Mouse (Mus musculus): Measurements from ENCODE around the gene Mettl21e. TPM values are rescaled to one million over a fixed set of nuclear protein-coding genes. Genes with fewer than 3 reads are reported as not detected.
A peak's percentile ranks its signal among the peaks of the same experiment; 100 is the strongest.
"Not testable (repeated sequence)": the region's sequence is repeated elsewhere in the genome, so short reads cannot be mapped to it uniquely, and the experiment has no call there.

Gene Mettl21e
- not detected in 2 replicates for polyA plus RNA-seq (2014; fragmentation: Nextera tagmentation; extraction: Ambion mirVana)

DNA sequence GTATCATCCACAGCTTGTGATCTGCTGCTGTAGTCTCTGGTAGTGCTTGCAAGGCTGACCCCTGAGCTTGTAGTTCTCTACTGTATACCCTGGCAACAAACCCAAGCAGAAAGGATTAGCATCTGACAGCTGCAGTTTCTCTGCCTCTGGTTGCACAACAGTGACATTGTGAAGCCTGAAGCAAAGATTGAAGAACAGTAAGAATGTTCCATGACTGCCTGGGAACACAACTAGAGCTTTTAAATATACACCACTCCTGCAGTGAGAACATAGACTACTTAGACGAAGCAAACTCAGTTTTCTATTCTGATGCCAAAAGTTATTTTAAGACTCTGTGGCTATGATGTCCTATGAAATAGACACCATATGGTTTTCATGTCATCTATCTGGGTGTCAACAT, at the start of gene Mettl21e:
Mettl21e (minus strand) TSS at position 86 of the 400 bp plus-strand sequence.
- DNase-seq (ENCODE audit: low spot score) = no peak
- no peak within 1 kb of the TSS for H3K9ac ChIP-seq (ENCODE audit: low read length)
- no peaks in the 10 kb centered on the region for H3K36me3 ChIP-seq (ENCODE audit: control insufficient read depth, insufficient read depth, low read length)
- H3K27me3 ChIP-seq (ENCODE audit: control insufficient read depth, insufficient read depth, low read length) = no peaks in the 10 kb centered on the region
- no peaks in the 10 kb centered on the region for H3K4me1 ChIP-seq (replicated peaks; ENCODE audit: control insufficient read depth, insufficient read depth, low read length)
- no peak within 1 kb of the TSS for H3K4me3 ChIP-seq (ENCODE audit: low read depth, low read length)
- WGBS = 86% methylated on average over 1 of the region's 1 CpGs
- H3K9me3 ChIP-seq (ENCODE audit: control insufficient read depth, low read length) = no peaks in the 10 kb centered on the region
- H3K27ac ChIP-seq (ENCODE audit: low read depth, low read length) = no peak within 1 kb of the TSS
- H3K4me2 ChIP-seq (ENCODE audit: low read depth, low read length, severe bottlenecking) = no peak within 1 kb of the TSS
- no peak for ATAC-seq (replicated peaks; ENCODE audit: low FRiP score)

DNA sequence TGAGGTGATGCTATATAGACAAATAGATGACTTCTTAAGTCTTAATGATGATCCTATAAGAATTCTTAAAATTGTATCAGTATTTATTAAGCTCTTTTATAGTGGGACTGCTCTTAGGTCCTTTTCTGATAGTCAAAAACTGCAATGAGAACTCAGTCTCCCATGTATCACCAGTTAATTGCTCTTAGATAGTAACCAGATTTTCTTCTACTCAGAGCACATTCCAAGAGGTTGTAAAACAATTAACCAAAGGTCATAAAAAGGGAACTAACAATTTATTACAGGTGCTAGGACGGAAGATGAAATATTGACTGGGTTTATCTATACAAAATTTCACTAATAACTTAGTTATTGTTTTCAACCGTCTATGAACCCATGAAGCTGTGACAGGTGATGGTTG, 21.7 kb upstream of the Mettl21e start:
- ATAC-seq (replicated peaks; ENCODE audit: low FRiP score); H3K4me1 ChIP-seq (replicated peaks; ENCODE audit: control insufficient read depth, insufficient read depth, low read length); H3K9me3 ChIP-seq (ENCODE audit: control insufficient read depth, low read length); H3K36me3 ChIP-seq (ENCODE audit: control insufficient read depth, insufficient read depth, low read length); H3K4me3 ChIP-seq (ENCODE audit: low read depth, low read length); H3K9ac ChIP-seq (ENCODE audit: low read length); H3K27me3 ChIP-seq (ENCODE audit: control insufficient read depth, insufficient read depth, low read length); H3K27ac ChIP-seq (ENCODE audit: low read depth, low read length); H3K4me2 ChIP-seq (ENCODE audit: low read depth, low read length, severe bottlenecking); DNase-seq (ENCODE audit: low spot score): not testable (repeated sequence)
- 89% methylated on average over 2 of the region's 2 CpGs for WGBS

DNA sequence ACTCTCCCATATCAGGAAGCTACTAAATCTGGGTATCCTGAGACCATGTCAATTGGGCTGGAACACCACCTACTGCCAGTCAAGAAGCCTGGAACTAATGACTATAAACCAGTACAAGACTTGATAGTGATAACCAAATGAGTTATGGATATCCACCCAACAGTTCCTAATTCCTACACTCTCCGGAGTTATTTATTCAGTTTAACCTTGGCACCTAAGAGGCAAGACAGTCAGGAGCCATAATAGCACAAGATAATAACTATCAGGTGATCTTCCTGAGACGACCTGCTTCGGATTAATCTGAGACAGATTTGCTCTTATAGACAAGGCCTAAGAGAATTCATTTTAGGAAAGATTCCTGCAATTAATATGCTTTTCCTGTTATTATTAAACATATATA, 21.2 kb upstream of the Mettl21e start:
- whole genome bisulfite sequencing = 85% methylated on average over 3 of the region's 3 CpGs
- H3K27me3 ChIP-seq (ENCODE audit: control insufficient read depth, insufficient read depth, low read length) = no peaks in the 10 kb centered on the region
- ATAC-seq (replicated peaks; ENCODE audit: low FRiP score) (no peak), DNase-seq (ENCODE audit: low spot score) (no peak)
- H3K4me3 ChIP-seq (ENCODE audit: low read depth, low read length) = no peak overlapping the region
- no peak overlapping the region for H3K9ac ChIP-seq (ENCODE audit: low read length)
- H3K36me3 ChIP-seq (ENCODE audit: control insufficient read depth, insufficient read depth, low read length) = no peaks in the 10 kb centered on the region
- H3K9me3 ChIP-seq (ENCODE audit: control insufficient read depth, low read length) = no peaks in the 10 kb centered on the region
- no peaks in the 10 kb centered on the region for H3K4me1 ChIP-seq (replicated peaks; ENCODE audit: control insufficient read depth, insufficient read depth, low read length)
- no peak overlapping the region for H3K4me2 ChIP-seq (ENCODE audit: low read depth, low read length, severe bottlenecking)
- no peak overlapping the region for H3K27ac ChIP-seq (ENCODE audit: low read depth, low read length)

DNA sequence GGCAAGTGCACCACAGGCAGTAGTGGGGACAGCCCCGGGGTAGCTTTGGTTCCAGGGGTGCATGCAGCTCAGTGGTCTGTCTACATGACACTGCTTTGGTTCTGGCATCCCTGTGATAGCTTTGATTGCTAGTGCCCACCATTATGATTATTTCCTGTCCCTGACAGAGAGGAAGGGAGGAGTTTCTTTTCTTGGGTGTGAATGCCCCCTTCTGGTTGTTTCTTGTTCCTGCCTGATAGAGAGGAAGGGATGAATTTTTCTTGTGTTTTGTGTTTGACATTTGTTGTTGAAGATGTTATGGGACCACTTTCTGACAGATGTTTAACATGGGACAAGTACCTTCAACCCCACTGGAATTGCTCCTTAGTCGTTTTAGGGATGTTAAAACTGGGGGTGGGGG, 18.5 kb upstream of the Mettl21e start:
- no peaks in the 10 kb centered on the region for H3K36me3 ChIP-seq (ENCODE audit: control insufficient read depth, insufficient read depth, low read length)
- no peak overlapping the region for H3K4me2 ChIP-seq (ENCODE audit: low read depth, low read length, severe bottlenecking)
- ATAC-seq (replicated peaks; ENCODE audit: low FRiP score) (no peak), DNase-seq (ENCODE audit: low spot score) (no peak)
- 83% methylated on average over 2 of the region's 2 CpGs for WGBS
- H3K4me1 ChIP-seq (replicated peaks; ENCODE audit: control insufficient read depth, insufficient read depth, low read length) = no peaks in the 10 kb centered on the region
- H3K27ac ChIP-seq (ENCODE audit: low read depth, low read length) = no peak overlapping the region
- H3K27me3 ChIP-seq (ENCODE audit: control insufficient read depth, insufficient read depth, low read length) = no peaks in the 10 kb centered on the region
- no peak overlapping the region for H3K9ac ChIP-seq (ENCODE audit: low read length)
- H3K4me3 ChIP-seq (ENCODE audit: low read depth, low read length) = no peak overlapping the region
- H3K9me3 ChIP-seq (ENCODE audit: control insufficient read depth, low read length) = no peaks in the 10 kb centered on the region

DNA sequence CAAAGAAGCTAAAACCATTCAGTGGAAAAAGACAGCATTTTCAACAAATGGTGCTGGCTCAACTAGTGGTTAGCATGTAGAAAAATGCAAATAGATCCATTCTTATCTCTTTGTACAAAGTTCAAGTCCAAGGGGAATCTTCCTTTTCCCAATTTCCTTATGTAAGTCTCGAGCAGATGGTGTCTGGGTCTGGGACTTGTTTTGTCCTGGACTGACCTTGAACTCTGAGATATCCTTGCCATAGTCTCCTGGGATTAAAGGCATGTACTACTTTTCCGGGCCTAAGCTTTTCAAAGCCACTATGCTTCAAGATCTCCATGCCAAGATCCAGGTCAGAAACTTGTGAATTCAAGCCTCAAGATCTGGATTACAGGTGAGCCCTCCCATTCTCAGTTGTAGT, 16.6 kb upstream of the Mettl21e start:
- H3K4me1 ChIP-seq (replicated peaks; ENCODE audit: control insufficient read depth, insufficient read depth, low read length) = no peaks in the 10 kb centered on the region
- ATAC-seq (replicated peaks; ENCODE audit: low FRiP score) (no peak), DNase-seq (ENCODE audit: low spot score) (no peak)
- no peaks in the 10 kb centered on the region for H3K36me3 ChIP-seq (ENCODE audit: control insufficient read depth, insufficient read depth, low read length)
- H3K9ac ChIP-seq (ENCODE audit: low read length) = no peak overlapping the region
- no peaks in the 10 kb centered on the region for H3K27me3 ChIP-seq (ENCODE audit: control insufficient read depth, insufficient read depth, low read length)
- H3K4me3 ChIP-seq (ENCODE audit: low read depth, low read length) = no peak overlapping the region
- no peak overlapping the region for H3K27ac ChIP-seq (ENCODE audit: low read depth, low read length)
- WGBS = 76% methylated on average over 2 of the region's 2 CpGs
- no peak overlapping the region for H3K4me2 ChIP-seq (ENCODE audit: low read depth, low read length, severe bottlenecking)
- H3K9me3 ChIP-seq (ENCODE audit: control insufficient read depth, low read length) = no peaks in the 10 kb centered on the region

DNA sequence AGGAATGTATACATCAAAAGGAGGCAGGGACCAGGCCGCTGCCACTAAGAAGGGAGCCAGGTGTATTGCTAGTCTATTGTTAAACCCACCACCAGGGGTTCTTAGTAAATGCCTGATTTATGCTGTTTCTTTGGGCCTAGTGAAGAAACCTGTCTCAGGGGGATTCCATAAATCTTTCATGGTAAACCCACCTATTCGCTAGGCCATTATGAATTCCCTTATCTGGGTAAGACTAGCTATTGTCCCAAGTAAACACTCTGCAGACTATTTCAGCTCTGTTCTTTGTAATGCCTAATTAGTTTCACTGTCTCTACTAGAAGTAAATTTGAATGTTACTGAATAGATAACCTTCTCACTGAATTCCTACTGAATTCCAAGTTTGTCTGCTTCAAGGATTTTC, 15.8 kb upstream of the Mettl21e start:
- not testable (repeated sequence) for H3K4me3 ChIP-seq (ENCODE audit: low read depth, low read length); H3K9ac ChIP-seq (ENCODE audit: low read length); H3K4me2 ChIP-seq (ENCODE audit: low read depth, low read length, severe bottlenecking); H3K9me3 ChIP-seq (ENCODE audit: control insufficient read depth, low read length); DNase-seq (ENCODE audit: low spot score); H3K27ac ChIP-seq (ENCODE audit: low read depth, low read length); H3K27me3 ChIP-seq (ENCODE audit: control insufficient read depth, insufficient read depth, low read length); H3K36me3 ChIP-seq (ENCODE audit: control insufficient read depth, insufficient read depth, low read length); H3K4me1 ChIP-seq (replicated peaks; ENCODE audit: control insufficient read depth, insufficient read depth, low read length); ATAC-seq (replicated peaks; ENCODE audit: low FRiP score)
- WGBS = 93% methylated on average over 2 of the region's 2 CpGs

DNA sequence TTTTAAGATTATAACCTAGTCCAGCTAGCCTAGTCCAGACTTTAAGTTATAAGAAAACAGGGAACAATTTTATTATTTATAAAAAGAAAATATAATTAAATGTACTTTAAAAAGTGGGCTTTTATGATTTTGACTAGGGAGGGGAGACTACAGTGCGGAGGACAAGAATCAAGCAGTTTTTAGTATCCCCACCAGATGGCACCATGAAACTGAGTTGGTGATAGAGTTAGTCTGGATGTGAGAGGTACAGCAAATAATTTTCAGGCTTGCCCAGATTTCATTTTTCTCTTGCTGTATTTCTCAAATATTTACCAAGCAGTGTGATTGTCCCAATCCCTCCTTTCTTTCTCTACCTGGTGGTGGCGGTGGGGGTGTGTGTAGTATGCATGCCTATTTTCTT, 10.3 kb upstream of the Mettl21e start:
- WGBS = 60% methylated on average over 2 of the region's 2 CpGs
- Histone ChIP-seq H3K4me1 (replicated peaks; ENCODE audit: control insufficient read depth, insufficient read depth, low read length) (no peaks in the 10 kb centered on the region), H3K27me3 (ENCODE audit: control insufficient read depth, insufficient read depth, low read length) (no peaks in the 10 kb centered on the region), H3K36me3 (ENCODE audit: control insufficient read depth, insufficient read depth, low read length) (no peaks in the 10 kb centered on the region), H3K9ac (ENCODE audit: low read length) (no peak overlapping the region), H3K4me3 (ENCODE audit: low read depth, low read length) (no peak overlapping the region), H3K4me2 (ENCODE audit: low read depth, low read length, severe bottlenecking) (no peak overlapping the region), H3K9me3 (ENCODE audit: control insufficient read depth, low read length) (no peaks in the 10 kb centered on the region), H3K27ac (ENCODE audit: low read depth, low read length) (no peak overlapping the region)
- ATAC-seq (replicated peaks; ENCODE audit: low FRiP score) (peak; percentile 75), DNase-seq (ENCODE audit: low spot score) (no peak)

DNA sequence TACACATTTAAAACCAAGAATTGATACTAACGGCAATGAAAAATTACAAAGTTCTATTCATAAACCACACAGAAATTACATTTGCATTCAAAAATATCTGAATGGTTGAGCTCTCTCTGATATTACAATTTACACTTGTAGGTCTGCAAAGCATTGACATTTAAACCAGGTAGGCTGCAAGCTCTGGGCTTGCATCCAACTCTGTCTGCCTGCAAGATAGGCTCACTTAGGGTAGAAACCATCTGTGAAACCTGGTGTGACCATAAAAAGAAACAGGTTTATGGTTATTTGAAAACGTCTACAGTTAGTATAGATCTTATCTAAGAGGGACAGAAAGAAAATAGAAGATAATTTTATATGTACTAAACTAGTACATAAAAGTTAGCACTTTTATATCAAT, 1.6 kb downstream of the Mettl21e start:
- Histone ChIP-seq H3K9me3 (ENCODE audit: control insufficient read depth, low read length) (no peaks in the 10 kb centered on the region), H3K36me3 (ENCODE audit: control insufficient read depth, insufficient read depth, low read length) (no peaks in the 10 kb centered on the region), H3K4me3 (ENCODE audit: low read depth, low read length) (no peak overlapping the region), H3K27ac (ENCODE audit: low read depth, low read length) (no peak overlapping the region), H3K27me3 (ENCODE audit: control insufficient read depth, insufficient read depth, low read length) (no peaks in the 10 kb centered on the region), H3K9ac (ENCODE audit: low read length) (no peak overlapping the region), H3K4me2 (ENCODE audit: low read depth, low read length, severe bottlenecking) (no peak overlapping the region), H3K4me1 (replicated peaks; ENCODE audit: control insufficient read depth, insufficient read depth, low read length) (no peaks in the 10 kb centered on the region)
- DNase-seq (ENCODE audit: low spot score) = no peak
- ATAC-seq (replicated peaks; ENCODE audit: low FRiP score) = no peak
- 87% methylated on average over 2 of the region's 2 CpGs for WGBS

DNA sequence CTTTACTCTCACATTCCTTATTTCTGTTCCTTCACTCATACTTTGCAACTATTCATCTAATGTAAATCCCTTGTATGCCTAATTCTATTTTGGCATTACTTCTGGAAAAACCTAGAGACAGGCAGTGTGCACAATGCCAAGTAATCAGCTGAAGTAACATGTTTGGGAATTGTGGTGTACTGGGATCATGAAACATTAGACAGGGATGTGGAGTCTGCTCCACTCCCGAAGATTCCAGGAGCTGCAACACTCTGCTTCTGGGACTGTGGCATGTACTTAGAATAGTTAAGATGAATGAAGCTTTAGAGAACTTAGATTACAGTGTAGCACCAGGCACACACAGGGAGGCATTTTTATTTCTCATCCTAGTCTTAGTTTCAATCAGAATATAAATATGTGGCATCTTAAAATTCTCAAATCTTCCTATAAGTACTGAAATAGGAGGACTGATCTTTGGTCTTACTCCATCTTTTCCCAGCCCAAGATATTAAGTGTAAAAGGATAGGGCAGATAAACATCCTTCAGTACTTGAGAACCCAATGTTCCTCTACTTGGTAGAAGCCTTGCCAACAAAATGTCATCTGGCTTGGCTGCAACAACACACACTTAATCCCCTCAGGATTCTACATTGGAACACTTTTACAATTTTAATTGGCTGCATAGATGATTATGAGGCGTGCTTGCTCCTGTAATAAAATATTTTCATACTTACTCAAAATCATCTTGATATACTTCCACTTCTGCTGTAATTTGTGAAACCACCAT, 2.2 kb downstream of the Mettl21e start:
- no peaks in the 10 kb centered on the region for H3K36me3 ChIP-seq (ENCODE audit: control insufficient read depth, insufficient read depth, low read length)
- no peak overlapping the region for H3K4me3 ChIP-seq (ENCODE audit: low read depth, low read length)
- no peaks in the 10 kb centered on the region for H3K27me3 ChIP-seq (ENCODE audit: control insufficient read depth, insufficient read depth, low read length)
- DNase-seq (ENCODE audit: low spot score) = no peak
- no peaks in the 10 kb centered on the region for H3K4me1 ChIP-seq (replicated peaks; ENCODE audit: control insufficient read depth, insufficient read depth, low read length)
- H3K9me3 ChIP-seq (ENCODE audit: control insufficient read depth, low read length) = no peaks in the 10 kb centered on the region
- H3K9ac ChIP-seq (ENCODE audit: low read length) = no peak overlapping the region
- H3K4me2 ChIP-seq (ENCODE audit: low read depth, low read length, severe bottlenecking) = no peak overlapping the region
- WGBS = 76% methylated on average over 2 of the region's 2 CpGs
- no peak overlapping the region for H3K27ac ChIP-seq (ENCODE audit: low read depth, low read length)
- no peak for ATAC-seq (replicated peaks; ENCODE audit: low FRiP score)
